Mouse (Mus musculus) hindbrain, embryonic 16.5 days (tissue): ENCODE results near the gene Espl1. TPM values are rescaled to one million over a fixed set of nuclear protein-coding genes. Genes with fewer than 3 reads are reported as not detected.

Experiments
- ATAC-seq: fragments of 200-750 bp; cut with Nextera tagmentation; 2 replicates; pipeline ENCODE4 v1.8.0; 2017; ENCODE audit warnings: moderate TSS enrichment, moderate library complexity
- H3K27ac ChIP-seq: fragments of 300-500 bp; sonication (generic); 2 replicates; pipeline ENCODE4 v1.5.1; 2014; ENCODE audit warnings: low read depth, mild to moderate bottlenecking, control low read depth, low read length, moderate library complexity
- H3K27me3 ChIP-seq: fragments of 300-500 bp; sonication (generic); replicated peaks from 2 replicates; pipeline ENCODE4 v1.6.1; 2014; ENCODE audit warnings: low read length; ENCODE audit not compliant: control insufficient read depth, insufficient read depth
- H3K36me3 ChIP-seq: fragments of 300-500 bp; sonication (generic); 2 replicates; pipeline ENCODE4 v1.6.1; 2014; ENCODE audit warnings: mild to moderate bottlenecking, low read length, moderate library complexity, mixed read lengths; ENCODE audit not compliant: control insufficient read depth, insufficient read depth
- H3K4me1 ChIP-seq: fragments of 300-500 bp; sonication (generic); 2 replicates; pipeline ENCODE4 v1.6.1; 2014; ENCODE audit warnings: low read depth, low read length; ENCODE audit not compliant: control insufficient read depth, insufficient read depth
- H3K4me2 ChIP-seq: fragments of 300-500 bp; sonication (generic); 2 replicates; pipeline ENCODE4 v1.6.1; 2014; ENCODE audit warnings: mild to moderate bottlenecking, low read length, control low read depth, moderate library complexity
- H3K4me3 ChIP-seq: fragments of 300-500 bp; sonication (generic); 2 replicates; pipeline ENCODE4 v1.5.1; 2014; ENCODE audit warnings: mild to moderate bottlenecking, low read length, control low read depth, moderate library complexity
- H3K9ac ChIP-seq: fragments of 300-500 bp; sonication (generic); 2 replicates; pipeline ENCODE4 v1.6.1; 2014; ENCODE audit warnings: low read depth, mild to moderate bottlenecking, control low read depth, low read length, moderate library complexity
- H3K9me3 ChIP-seq: fragments of 300-500 bp; sonication (generic); 2 replicates; pipeline ENCODE4 v1.6.1; 2014; ENCODE audit warnings: mild to moderate bottlenecking, low read length, moderate library complexity; ENCODE audit not compliant: control insufficient read depth
- WGBS: fragments of 180-500 bp; shearing (Covaris S2); extraction: QIAGEN DNeasy Blood & Tissue Kit; methylation state at CpG from one replicate; pipeline ENCODE4 v1.1.7; 2014; 5-methylcytosine and 5-hydroxymethylcytosine counted together
- polyA plus RNA-seq: library from polyadenylated mRNA; unstranded; fragments of >200 nt; fragmentation: Nextera tagmentation; extraction: Ambion mirVana; gene quantifications from 2 replicates; pipeline ENCODE4 v1.2.1, GENCODE M21; 2015

Espl1 gene
- polyA plus RNA-seq, result 4.1 and 6.4 TPM in 2 replicates

DNA sequence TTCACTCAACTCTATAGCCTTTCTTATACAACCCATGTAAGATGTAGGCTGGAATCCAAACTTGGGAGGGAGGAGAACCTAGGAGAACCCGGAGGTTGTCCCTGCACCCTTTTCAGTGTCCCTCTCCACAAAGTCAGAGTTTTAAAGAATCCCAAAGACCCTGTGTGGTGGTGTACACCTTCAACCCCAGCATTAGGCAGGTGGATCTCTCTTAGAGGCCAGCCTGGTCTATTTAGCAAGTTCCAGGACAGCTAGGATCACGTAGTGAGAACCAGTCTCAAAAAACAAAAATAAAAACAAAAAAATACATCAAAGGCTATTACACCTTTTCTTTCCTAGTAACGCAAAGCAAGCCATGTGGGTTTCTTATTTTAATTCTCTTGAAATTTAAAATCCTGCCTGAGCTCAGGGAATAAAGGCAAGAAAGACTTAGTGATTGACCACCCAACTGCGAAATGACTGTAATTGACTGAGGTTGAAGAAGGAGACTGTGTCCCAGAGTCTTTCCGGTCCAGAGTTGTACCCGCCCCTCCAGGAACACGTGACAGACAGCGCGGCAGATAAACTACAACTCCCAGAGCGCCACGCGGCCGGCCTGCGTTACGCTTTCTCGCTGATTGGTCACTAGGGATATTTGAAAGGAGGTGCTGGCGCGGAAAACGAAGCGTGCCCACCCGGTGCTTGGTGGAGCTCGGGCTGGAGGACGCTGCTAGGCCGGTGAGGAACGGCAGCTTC lies at the start of gene Espl1:
Gene Espl1, plus strand, starts transcription at position 634 of the 735 bp plus-strand sequence.
- H3K27me3 ChIP-seq, result no peaks in the 10 kb centered on the region
- peak within 1 kb of the TSS; percentile 55 for H3K4me3 ChIP-seq
- H3K36me3 ChIP-seq, result no peaks in the 10 kb centered on the region
- H3K27ac ChIP-seq, result peak within 1 kb of the TSS; percentile 47; the same call in 1 of the 2 replicates
- no peaks in the 10 kb centered on the region for H3K9me3 ChIP-seq
- peak within 1 kb of the TSS; percentile 50 for H3K9ac ChIP-seq
- 6% methylated on average over 25 of the region's 25 CpGs for WGBS
- peak within 1 kb of the TSS; percentile 91 for H3K4me2 ChIP-seq
- peaks cover 7% of the 10 kb centered on the region for H3K4me1 ChIP-seq
- peak; percentile 98 for ATAC-seq

DNA sequence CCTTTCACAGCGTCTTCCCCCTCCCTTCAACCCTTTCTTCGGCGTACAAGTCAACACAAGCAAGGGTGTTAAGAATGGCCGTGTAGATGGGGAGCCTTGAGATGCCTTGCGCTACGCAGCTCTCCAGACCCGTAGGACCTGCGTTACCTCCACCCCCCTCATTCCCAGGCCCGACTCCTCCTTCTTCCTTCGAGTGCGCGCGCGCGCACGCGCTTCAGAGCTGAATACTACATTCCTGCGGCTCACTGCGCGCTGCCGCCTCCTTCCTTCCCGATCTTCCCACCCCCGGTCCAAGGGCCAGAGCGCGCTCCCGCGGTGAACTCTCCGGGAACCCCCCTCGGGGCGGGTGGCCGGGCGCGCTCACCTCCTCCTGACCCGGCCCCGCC lies 49.2 kb upstream of the Espl1 start:
- peak overlapping the region; percentile 100 for H3K4me2 ChIP-seq
- H3K9me3 ChIP-seq, result no peaks in the 10 kb centered on the region
- peak; percentile 79 for ATAC-seq
- no peaks in the 10 kb centered on the region for H3K36me3 ChIP-seq
- under 1% methylated on average over 34 of the region's 35 CpGs for WGBS
- peak overlapping the region; percentile 85 for H3K27ac ChIP-seq
- H3K9ac ChIP-seq, result peak overlapping the region; percentile 82
- H3K4me1 ChIP-seq, result peaks cover 30% of the 10 kb centered on the region
- H3K4me3 ChIP-seq, result peak overlapping the region; percentile 64
- H3K27me3 ChIP-seq, result peaks cover 28% of the 10 kb centered on the region

- Histone ChIP-seq H3K27me3 (peaks cover 26% of the 10 kb centered on the region), H3K36me3 (no peaks in the 10 kb centered on the region), H3K9ac (peak overlapping the region; percentile 82), H3K4me1 (peaks cover 30% of the 10 kb centered on the region), H3K9me3 (no peaks in the 10 kb centered on the region), H3K4me2 (peak overlapping the region; percentile 100), H3K4me3 (peak overlapping the region; percentile 64), H3K27ac (peak overlapping the region; percentile 85)
- ATAC-seq, result peak; percentile 28
- WGBS, result under 1% methylated on average over 51 of the region's 65 CpGs
These were observed 48.6 kb upstream of the Espl1 start for GRCm38 (mm10) chr15:102247252-102248130.

- peak overlapping the region; percentile 64 for H3K4me3 ChIP-seq
- no peaks in the 10 kb centered on the region for H3K36me3 ChIP-seq
- peaks cover 18% of the 10 kb centered on the region for H3K27me3 ChIP-seq
- peaks cover 28% of the 10 kb centered on the region for H3K4me1 ChIP-seq
- H3K9ac ChIP-seq, result peak overlapping the region; percentile 82
- WGBS, result 9% methylated on average over 8 of the region's 8 CpGs
- H3K4me2 ChIP-seq, result peak overlapping the region; percentile 100
- no peaks in the 10 kb centered on the region for H3K9me3 ChIP-seq
- ATAC-seq, result no peak
- H3K27ac ChIP-seq, result peak overlapping the region; percentile 85
These were observed 47.8 kb upstream of the Espl1 start for GRCm38 (mm10) chr15:102248131-102248811.

GRCm38 (mm10) chr15:102248812-102249191 lies 47.3 kb upstream of the Espl1 start:
- peaks cover 13% of the 10 kb centered on the region for H3K27me3 ChIP-seq

DNA sequence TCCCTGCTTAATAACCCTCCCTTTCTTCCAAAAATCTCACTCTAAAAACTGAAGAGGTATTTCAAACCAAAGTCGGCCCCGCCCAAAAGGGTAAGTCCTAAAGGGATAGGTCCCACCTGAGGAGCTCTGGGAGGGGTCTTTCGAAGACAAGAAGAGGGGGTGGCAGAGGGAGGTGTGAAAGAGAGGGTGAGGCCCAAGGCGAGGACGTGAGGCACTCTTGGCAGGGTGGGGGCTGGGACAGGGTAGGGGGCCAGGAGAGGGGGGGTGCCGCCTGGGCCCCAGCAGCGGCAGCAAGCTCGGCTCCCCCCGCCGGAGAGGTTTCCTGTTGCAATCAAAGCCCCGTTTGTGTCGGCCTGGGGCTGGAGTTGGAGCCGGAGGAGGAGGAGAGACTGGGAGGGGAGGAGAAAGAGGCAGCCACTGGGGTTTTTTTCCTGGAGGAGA lies 46.8 kb upstream of the Espl1 start:
- Histone ChIP-seq H3K36me3 (no peaks in the 10 kb centered on the region), H3K4me1 (peaks cover 23% of the 10 kb centered on the region), H3K27ac (no peak overlapping the region), H3K4me2 (peak overlapping the region; percentile 30; the same call in 1 of the 2 replicates), H3K9ac (peak overlapping the region; percentile 41; the same call in 1 of the 2 replicates), H3K27me3 (peaks cover 11% of the 10 kb centered on the region), H3K4me3 (no peak overlapping the region), H3K9me3 (no peaks in the 10 kb centered on the region)
- 7% methylated on average over 13 of the region's 13 CpGs for WGBS
- no peak for ATAC-seq

More at GRCm38 (mm10) chr15:102248812-102249191, 47.3 kb upstream of the Espl1 start:
- WGBS, result 8% methylated on average over 3 of the region's 3 CpGs
- Histone ChIP-seq H3K4me1 (peaks cover 24% of the 10 kb centered on the region), H3K9me3 (no peaks in the 10 kb centered on the region), H3K4me2 (peak overlapping the region; percentile 30; the same call in 1 of the 2 replicates), H3K9ac (no peak overlapping the region), H3K4me3 (no peak overlapping the region), H3K36me3 (no peaks in the 10 kb centered on the region), H3K27ac (no peak overlapping the region)
- no peak for ATAC-seq

DNA sequence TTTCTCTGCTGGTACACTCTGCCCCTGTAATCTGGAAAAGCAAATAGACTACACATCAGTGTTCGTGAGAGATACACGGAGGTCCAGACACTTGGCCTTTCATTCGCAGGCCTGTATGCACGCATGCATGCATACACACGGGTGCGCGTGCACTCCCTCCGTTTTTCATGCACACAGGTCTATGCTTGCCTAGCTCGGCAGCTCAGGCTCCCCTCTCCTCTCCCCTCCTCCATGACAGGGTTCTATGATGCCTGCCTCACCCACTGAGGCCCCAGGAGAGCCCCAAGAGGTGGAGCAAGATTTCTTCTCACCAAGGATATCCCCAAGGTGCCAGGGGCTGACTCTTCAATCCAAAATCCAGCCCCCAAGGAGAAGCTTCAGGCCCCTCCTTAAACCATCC lies 46.1 kb upstream of the Espl1 start:
- no peaks in the 10 kb centered on the region for H3K9me3 ChIP-seq
- peaks cover 11% of the 10 kb centered on the region for H3K27me3 ChIP-seq
- H3K9ac ChIP-seq, result no peak overlapping the region
- ATAC-seq, result no peak
- no peak overlapping the region for H3K4me2 ChIP-seq
- H3K4me3 ChIP-seq, result no peak overlapping the region
- no peaks in the 10 kb centered on the region for H3K36me3 ChIP-seq
- H3K4me1 ChIP-seq, result peaks cover 17% of the 10 kb centered on the region
- WGBS, result 49% methylated on average over 9 of the region's 9 CpGs
- H3K27ac ChIP-seq, result no peak overlapping the region

GRCm38 (mm10) chr15:102250521-102250920 lies 45.5 kb upstream of the Espl1 start:
- Histone ChIP-seq H3K9ac (no peak overlapping the region), H3K27ac (no peak overlapping the region), H3K4me3 (no peak overlapping the region), H3K36me3 (no peaks in the 10 kb centered on the region), H3K4me2 (no peak overlapping the region), H3K27me3 (peaks cover 13% of the 10 kb centered on the region), H3K4me1 (peaks cover 12% of the 10 kb centered on the region), H3K9me3 (no peaks in the 10 kb centered on the region)
- 61% methylated on average over 5 of the region's 5 CpGs for WGBS
- ATAC-seq, result no peak
